Mouse (Mus musculus) bone marrow, adult 2 months (tissue): Measurements from ENCODE around the gene Nhlh1.

ENCODE experiments used
- CTCF ChIP-seq: fragments of 200-500 bp; IDR thresholded peaks from 2 replicates; pipeline ENCODE4 v1.5.1; 2011; ENCODE audit warnings: low read length, control low read depth; ENCODE audit not compliant: control insufficient read depth, insufficient read depth
- POLR2A ChIP-seq: fragments of 200-500 bp; IDR thresholded peaks from 2 replicates; pipeline ENCODE4 v1.6.1; 2011; ENCODE audit warnings: low read depth, mild to moderate bottlenecking, control low read depth, low read length, borderline replicate concordance; ENCODE audit not compliant: control insufficient read depth

- TF ChIP-seq CTCF (no peak), POLR2A (no peak)
These were observed 41.9 kb downstream of the Nhlh1 start for GRCm38 (mm10) chr1:172015312-172015939.
